Mouse (Mus musculus) ES-E14 (cell line): ENCODE results near the gene Angptl1. TPM values are rescaled to one million over a fixed set of nuclear protein-coding genes. Genes with fewer than 3 reads are reported as not detected.

Experiments used
- DNase-seq: peaks from one replicate; pipeline ENCODE4 v3.0.0-alpha.2; 2013; ENCODE audit warnings: low read depth, low spot score
- H3K27ac ChIP-seq: 2 replicates; pipeline ENCODE4 v1.5.1; 2012; ENCODE audit warnings: low read depth, mild to moderate bottlenecking, low read length, moderate library complexity, mixed read lengths; ENCODE audit not compliant: poor library complexity, insufficient read depth, severe bottlenecking
- H3K36me3 ChIP-seq: 2 replicates; pipeline ENCODE4 v1.6.1; 2012; ENCODE audit warnings: mild to moderate bottlenecking, low read length, moderate library complexity, mixed read lengths; ENCODE audit not compliant: control insufficient read depth, poor library complexity, insufficient read depth, severe bottlenecking
- H3K4me1 ChIP-seq, 2 experiments: fragments of 150-350 bp in 1 of 2; sonication (generic) in 1 of 2; 2 replicates each; pipeline ENCODE4 v1.6.1; 2012; ENCODE audit warnings: low read length in 2 of 2, mild to moderate bottlenecking in 1 of 2, mixed read lengths in 1 of 2; ENCODE audit not compliant: control insufficient read depth in 2 of 2, insufficient read depth in 2 of 2, poor library complexity in 1 of 2
- H3K4me3 ChIP-seq, 2 experiments: fragments of 150-350 bp in 1 of 2; sonication (generic) in 1 of 2; 2 replicates each; pipeline ENCODE4 v1.5.1; 2012; ENCODE audit warnings: low read length in 2 of 2, low read depth in 1 of 2, mild to moderate bottlenecking in 1 of 2, mixed read lengths in 1 of 2; ENCODE audit not compliant: insufficient read depth in 1 of 2, poor library complexity in 1 of 2, severe bottlenecking in 1 of 2
- H3K9ac ChIP-seq: 2 replicates; pipeline ENCODE4 v1.6.1; 2012; ENCODE audit warnings: low read depth, mild to moderate bottlenecking, low read length, mixed read lengths; ENCODE audit not compliant: poor library complexity, insufficient read depth, severe bottlenecking
- H3K9me3 ChIP-seq: fragments of 150-350 bp; sonication (generic); 2 replicates; pipeline ENCODE4 v1.6.1; 2012; ENCODE audit warnings: low read depth, mild to moderate bottlenecking, low read length; ENCODE audit not compliant: control insufficient read depth, insufficient read depth
- CHD2 ChIP-seq: IDR thresholded peaks from 2 replicates; pipeline ENCODE4 v1.6.1; 2014; ENCODE audit warnings: mild to moderate bottlenecking, low read depth, low read length, inconsistent platforms
- HCFC1 ChIP-seq: IDR thresholded peaks from 2 replicates; pipeline ENCODE4 v1.6.1; 2012; ENCODE audit warnings: low read length, inconsistent platforms, borderline replicate concordance; ENCODE audit not compliant: insufficient read depth
- MAFK ChIP-seq: IDR thresholded peaks from 2 replicates; pipeline ENCODE4 v1.6.1; 2014; ENCODE audit warnings: mild to moderate bottlenecking, low read depth, low read length, inconsistent platforms; ENCODE audit not compliant: insufficient read depth
- ZC3H11A ChIP-seq: IDR thresholded peaks from 2 replicates; pipeline ENCODE4 v1.6.1; 2012; ENCODE audit warnings: low read depth, mild to moderate bottlenecking, inconsistent platforms, low read length, borderline replicate concordance
- ZNF384 ChIP-seq: IDR thresholded peaks from 2 replicates; pipeline ENCODE4 v1.6.1; 2012; ENCODE audit warnings: low read depth, low read length, inconsistent platforms
- in situ Hi-C, 2 experiments: fragments of 600-800 bp; cut with MboI; formaldehyde crosslinking; loops; one replicate each; pipeline ENCODE4 v1.15.1; 2025; ENCODE audit warnings: low sequenced_read_pairs in 2 of 2, inconsistent platforms in 1 of 2; ENCODE audit not compliant: unreplicated experiment in 2 of 2
- total RNA-seq: library from RNA; depleted of rRNA; stranded (reverse); fragments of 300-350 nt; gene quantifications from 2 replicates; pipeline ENCODE4 v1.2.3, GENCODE M21; 2012

Angptl1 gene
- total RNA-seq, 1 experiment, result 0.13 TPM

DNA sequence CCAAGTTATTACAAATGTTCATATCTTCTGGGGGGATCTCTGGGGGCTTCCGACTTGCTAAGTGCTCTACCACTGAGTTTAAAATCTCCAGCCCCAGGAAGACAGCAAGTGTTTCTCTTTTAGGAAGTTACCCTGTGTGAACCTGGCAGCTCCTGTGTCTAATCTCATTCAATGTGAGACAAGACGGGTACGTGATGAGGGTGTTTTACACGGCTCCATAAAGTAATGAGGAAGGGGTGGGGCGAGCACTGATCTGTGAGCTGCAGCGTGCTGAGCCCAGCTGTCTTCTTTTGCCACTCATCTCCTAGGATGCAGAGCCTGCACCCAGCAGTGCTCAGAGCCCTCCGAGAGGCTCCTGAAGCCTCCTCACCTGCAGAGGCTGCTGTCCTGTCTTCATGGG lies 26.4 kb upstream of the Angptl1 start:
- no peak overlapping the region for H3K27ac ChIP-seq
- peaks cover 8% of the 10 kb centered on the region for H3K36me3 ChIP-seq
- H3K4me3 ChIP-seq, result no peak overlapping the region
- TF ChIP-seq ZNF384, result no peak
- TF ChIP-seq MAFK, result no peak
- TF ChIP-seq HCFC1, result no peak
- H3K4me1 ChIP-seq, result no peaks in the 10 kb centered on the region; a peak in 2 of 4 replicates
- H3K9me3 ChIP-seq, result no peaks in the 10 kb centered on the region
- no peak for DNase-seq
- in situ Hi-C loops, result no loop called here
- H3K9ac ChIP-seq, result no peak overlapping the region

- Histone ChIP-seq H3K4me3 (no peak overlapping the region), H3K9me3 (no peaks in the 10 kb centered on the region), H3K36me3 (peaks cover 8% of the 10 kb centered on the region), H3K4me1 (no peaks in the 10 kb centered on the region; a peak in 2 of 4 replicates), H3K9ac (no peak overlapping the region), H3K27ac (no peak overlapping the region)
- in situ Hi-C loops, result no loop called here
- TF ChIP-seq HCFC1, result no peak
- no peak for TF ChIP-seq MAFK
- TF ChIP-seq CHD2, result no peak
- TF ChIP-seq ZC3H11A, result no peak
- TF ChIP-seq ZNF384, result no peak
- DNase-seq, result no peak
These were observed 25.6 kb upstream of the Angptl1 start for GRCm38 (mm10) chr1:156812716-156813115.

DNA sequence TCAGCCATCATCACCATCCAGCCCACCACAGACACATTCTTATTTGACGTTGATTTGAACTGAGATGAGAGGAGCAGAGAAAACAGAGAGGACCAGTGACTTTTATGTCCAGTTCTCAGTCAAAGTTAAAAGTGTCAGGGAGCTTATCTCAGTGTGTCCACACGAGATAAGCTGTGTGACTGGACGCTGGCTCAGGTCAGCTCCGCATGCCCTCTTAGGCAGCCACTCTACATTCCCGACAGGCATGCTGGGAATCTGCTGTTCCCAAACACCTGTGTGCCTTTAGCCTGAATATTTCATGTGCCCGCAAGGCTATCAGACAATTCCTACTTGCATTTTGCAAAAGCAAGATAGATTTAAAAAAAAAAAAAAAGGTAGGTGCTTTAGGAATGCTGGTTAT lies 24.9 kb upstream of the Angptl1 start:
- DNase-seq, result no peak
- H3K27ac ChIP-seq, result no peak overlapping the region
- TF ChIP-seq HCFC1 (no peak), MAFK (no peak), ZNF384 (no peak), ZC3H11A (no peak), CHD2 (no peak)
- H3K4me3 ChIP-seq, result no peak overlapping the region
- H3K9ac ChIP-seq, result no peak overlapping the region
- no peaks in the 10 kb centered on the region; a peak in 1 of 4 replicates for H3K4me1 ChIP-seq
- H3K9me3 ChIP-seq, result no peaks in the 10 kb centered on the region
- in situ Hi-C loops, result no loop called here
- peaks cover 5% of the 10 kb centered on the region for H3K36me3 ChIP-seq

GRCm38 (mm10) chr1:156819236-156819635 lies 19.1 kb upstream of the Angptl1 start:
- Histone ChIP-seq H3K36me3 (no peaks in the 10 kb centered on the region; the same call in 1 of the 2 replicates), H3K4me1 (no peaks in the 10 kb centered on the region), H3K9me3 (no peaks in the 10 kb centered on the region), H3K9ac (no peak overlapping the region), H3K27ac (no peak overlapping the region), H3K4me3 (no peak overlapping the region)
- no peak for TF ChIP-seq CHD2
- TF ChIP-seq ZC3H11A, result no peak
- no peak for TF ChIP-seq ZNF384
- no peak for TF ChIP-seq MAFK
- TF ChIP-seq HCFC1, result no peak
- in situ Hi-C loops, result no loop called here
- no peak for DNase-seq

GRCm38 (mm10) chr1:156838695-156839094 lies 333 bp downstream of the Angptl1 start:
- Histone ChIP-seq H3K4me3 (no peak overlapping the region), H3K9ac (no peak overlapping the region), H3K4me1 (peaks cover 0 to 2% of the 10 kb centered on the region in 2 experiments; a peak in 1 of 4 replicates), H3K36me3 (peaks cover 4% of the 10 kb centered on the region; the same call in 1 of the 2 replicates), H3K27ac (no peak overlapping the region), H3K9me3 (no peaks in the 10 kb centered on the region)
- TF ChIP-seq ZNF384 (no peak), HCFC1 (no peak), ZC3H11A (no peak), MAFK (no peak), CHD2 (no peak)
- in situ Hi-C loops, result no loop called here
- DNase-seq, result no peak
